Mouse (Mus musculus) common myeloid progenitor, adult 5-6 weeks (primary cell): ENCODE measurements at regions not wholly inside any gene's neighbourhood (a gene's known extent, or its start where the extent isn't known, plus 50 kb on each side); places are given as distances from the start of the nearest gene placed in this dataset.

Experiments used
- ATAC-seq: replicated peaks from 2 replicates; pipeline ENCODE4 v1.8.0; 2016; ENCODE audit warnings: low read depth, mild to moderate bottlenecking, moderate TSS enrichment, inconsistent platforms; ENCODE audit not compliant: poor library complexity, severe bottlenecking

DNA sequence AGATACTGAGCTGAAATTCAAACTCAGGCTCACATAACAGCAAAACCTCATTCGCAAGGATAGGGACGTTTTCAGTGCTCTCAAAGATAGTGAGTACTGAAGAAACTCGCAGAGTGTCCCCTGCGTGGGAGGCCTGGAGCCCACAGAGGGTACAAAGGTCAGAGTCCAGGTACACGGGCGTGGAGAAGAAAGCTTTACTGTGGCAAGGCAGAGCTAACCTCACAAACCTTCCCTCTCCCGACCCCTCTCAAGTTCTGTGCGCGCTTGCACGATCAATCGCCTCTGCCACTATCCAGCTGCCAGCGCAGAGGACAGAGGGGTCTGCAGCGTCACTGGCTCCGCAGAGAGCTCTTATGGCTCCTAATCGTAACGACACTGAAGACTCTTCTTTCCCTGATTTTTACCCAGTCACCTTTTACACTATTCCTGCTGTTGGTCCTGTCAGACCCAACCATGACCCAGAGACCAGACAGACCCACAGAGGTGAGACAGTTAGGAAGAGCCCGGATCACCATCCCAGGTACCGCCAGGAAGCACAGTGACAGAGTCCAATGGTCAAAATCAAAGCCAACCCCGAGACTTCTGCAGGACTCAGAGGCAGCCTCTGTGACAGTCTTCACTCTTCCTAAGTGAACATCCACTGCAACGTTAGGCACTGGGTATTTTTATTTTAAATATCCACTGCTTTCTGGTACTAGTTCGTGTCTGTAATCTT, 51.6 kb upstream of the Gadd45a start:
- ATAC-seq: no peak

DNA sequence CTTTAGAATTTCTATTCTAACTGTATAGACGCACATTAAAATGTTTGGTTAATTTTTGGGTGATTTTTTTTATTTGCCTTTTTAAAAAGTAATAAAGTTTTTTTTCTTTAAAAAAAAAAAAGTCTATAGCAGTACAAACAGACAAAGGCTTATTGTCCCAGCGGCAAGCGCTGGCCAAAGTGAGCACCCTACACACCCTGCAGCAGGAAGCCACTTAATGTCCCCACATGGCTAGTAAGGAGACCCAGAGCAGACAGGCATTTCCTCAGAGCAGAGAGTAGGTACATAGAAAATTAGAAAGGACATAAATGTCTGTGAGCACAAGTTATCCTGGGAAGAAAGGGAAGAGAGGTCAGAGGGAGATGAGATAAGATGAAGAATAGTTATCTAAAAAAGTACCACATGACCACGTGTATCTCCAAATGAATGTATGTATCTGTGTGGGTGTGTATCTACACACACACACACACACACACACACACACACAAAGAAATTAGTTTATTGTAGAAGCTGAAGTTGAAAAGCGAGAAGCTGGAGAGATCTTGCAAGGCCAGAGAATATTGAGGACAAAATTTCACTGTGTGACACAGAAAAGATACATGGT, 50.7 kb upstream of the Gadd45a start:
- no peak for ATAC-seq

DNA sequence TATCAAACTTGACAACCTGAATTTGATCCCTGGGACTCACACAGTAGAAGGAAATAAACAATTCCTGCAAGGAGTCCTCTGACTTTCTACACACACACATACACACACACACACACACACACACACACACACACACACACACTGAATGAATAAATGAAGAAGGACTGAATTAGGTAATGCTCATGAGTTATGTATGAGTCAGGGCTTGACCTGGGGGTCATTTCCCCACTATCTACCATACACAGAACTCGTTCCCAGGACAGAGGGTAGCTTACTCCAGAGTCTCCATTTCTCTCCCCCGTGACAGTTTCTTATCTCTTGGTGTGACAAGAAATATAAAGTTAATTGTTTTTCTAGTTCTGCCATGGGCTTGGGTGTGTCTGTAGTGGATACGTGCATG, 50.1 kb upstream of the Gadd45a start:
- no peak for ATAC-seq
